Mouse (Mus musculus) E14TG2a.4 (cell line): ENCODE measurements around the gene Depdc5.

ENCODE experiments used
- CTCF ChIP-seq: conservative IDR thresholded peaks from 2 replicates; pipeline ENCODE4 v1.5.1; 2014; ENCODE audit warnings: low read length
- NANOG ChIP-seq: IDR thresholded peaks from 2 replicates; pipeline ENCODE4 v1.6.1; 2014; ENCODE audit warnings: borderline replicate concordance, low read length, mixed read lengths
- POU5F1 ChIP-seq: IDR thresholded peaks from 2 replicates; pipeline ENCODE4 v1.6.1; 2014; ENCODE audit warnings: low read length, borderline replicate concordance

DNA sequence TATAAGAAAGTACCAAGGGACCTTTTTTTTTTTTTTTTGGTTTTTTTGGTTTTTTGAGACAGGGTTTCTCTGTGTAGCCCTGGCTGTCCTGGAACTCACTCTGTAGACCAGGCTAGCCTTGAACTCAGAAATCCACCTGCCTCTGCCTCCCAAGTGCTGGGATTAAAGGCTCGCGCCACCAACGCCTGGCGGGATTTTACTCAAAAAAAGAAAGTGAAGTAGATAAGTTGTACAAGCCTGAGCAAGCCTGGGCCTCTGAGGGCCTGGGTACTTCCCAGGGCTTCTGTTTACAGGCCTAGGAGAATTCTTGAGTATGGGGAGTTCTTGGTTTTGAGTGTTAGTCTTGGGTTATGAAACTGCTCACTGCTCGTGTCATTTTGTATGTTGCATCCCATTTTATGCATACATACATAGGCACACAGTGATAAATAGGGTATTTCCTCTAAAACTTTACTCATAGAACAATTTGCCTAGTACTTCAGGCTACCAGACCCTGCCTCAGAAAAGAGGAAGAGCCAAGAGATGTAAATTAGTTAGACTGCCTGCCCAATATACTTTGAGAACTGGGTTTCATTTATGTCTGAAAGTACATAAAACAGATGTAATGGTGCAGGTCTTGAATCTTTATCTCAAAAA, 6.0 kb downstream of the Depdc5 start:
- no peak for TF ChIP-seq CTCF
- TF ChIP-seq NANOG: no peak
- TF ChIP-seq POU5F1: no peak
